Mouse (Mus musculus): ENCODE measurements around the gene Pakap.

GRCm38 (mm10) chr4:57565283-57565682 is 2.7 kb upstream of the Pakap start:
- TF ChIP-seq CTCF (IDR thresholded peaks at IDR 0.05; ENCODE audit: borderline replicate concordance, extremely low read depth, insufficient read depth, insufficient read length): no peak
- TF ChIP-seq POLR2A (IDR thresholded peaks at IDR 0.05; ENCODE audit: borderline replicate concordance, extremely low read depth, insufficient read depth, insufficient read length, poor library complexity, severe bottlenecking): no peak
